ENCODE assay signal across 8 mouse cellular contexts in the genomic region with DNA sequence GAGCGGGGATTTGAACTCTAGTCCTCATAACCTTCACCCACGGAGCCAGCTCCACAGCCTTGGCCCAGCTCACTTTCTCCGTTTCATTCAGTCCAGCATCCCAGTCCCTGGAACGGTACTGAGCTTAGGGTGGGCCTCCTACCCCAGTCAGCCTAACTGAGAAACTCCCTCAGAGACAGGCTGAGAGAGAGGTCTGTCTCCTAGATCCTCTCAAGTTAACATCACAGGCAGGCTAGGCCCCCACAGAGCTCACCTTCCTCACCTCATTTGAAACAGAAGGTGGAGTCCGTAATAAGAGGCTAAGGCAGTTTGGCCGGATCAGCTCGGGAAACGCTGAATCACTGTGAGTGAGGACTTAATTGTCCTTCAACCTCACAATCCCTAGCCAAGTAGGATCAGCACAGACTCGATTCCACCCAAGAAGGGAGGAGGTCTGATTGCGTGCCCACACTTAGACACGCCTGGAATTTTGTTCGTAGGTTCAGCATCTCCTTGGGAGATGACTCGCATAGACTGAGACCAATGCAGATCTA. TPM values are rescaled to one million over a fixed set of nuclear protein-coding genes. Genes with fewer than 3 reads are reported as not detected.
DNase-seq lines count a peak whose midpoint lies in the region; ATAC-seq and TF ChIP-seq lines count a peak whose summit lies in the region.

No protein-coding gene starts in this region.

- no peaks in the 10 kb centered on the region for H3K9me3 ChIP-seq in embryonic facial prominence, embryonic 13.5 days
- H3K9me3 ChIP-seq in intestine, embryonic 16.5 days (ENCODE audit: control insufficient read depth, low read length): peaks cover 2% of the 10 kb centered on the region; the same call in 1 of the 2 replicates
- H3K9me3 ChIP-seq in neural tube, embryonic 13.5 days: no peaks in the 10 kb centered on the region

- peak overlapping the region; percentile 97 for H3K4me2 ChIP-seq in embryonic facial prominence, embryonic 13.5 days
- H3K4me2 ChIP-seq in intestine, embryonic 16.5 days (ENCODE audit: low read depth, low read length): peak overlapping the region; percentile 97
- peak overlapping the region; percentile 75 for H3K4me2 ChIP-seq in neural tube, embryonic 13.5 days

- TF ChIP-seq CTCF in layer of hippocampus, adult 2 months (conservative IDR thresholded peaks at IDR 0.05): no peak

- no peak for DNase-seq in layer of hippocampus, adult 2 months (ENCODE audit: low spot score in 2 of 2)
- DNase-seq in layer of hippocampus, postnatal 25 days (ENCODE audit: extremely low spot score in 1 of 2, low spot score in 1 of 2): no peak
- DNase-seq in thymus, postnatal 0 days (ENCODE audit: low spot score): no peak
- DNase-seq in left cerebral cortex, adult 11 months (ENCODE audit: low spot score): no peak

- H3K4me3 ChIP-seq in layer of hippocampus, adult 2 months: peak overlapping the region; percentile 73
- peak overlapping the region; percentile 53 for H3K4me3 ChIP-seq in embryonic facial prominence, embryonic 13.5 days
- H3K4me3 ChIP-seq in intestine, embryonic 16.5 days (ENCODE audit: low read length): peak overlapping the region; percentile 57
- peak overlapping the region; percentile 44; the same call in 1 of the 2 replicates for H3K4me3 ChIP-seq in neural tube, embryonic 13.5 days

- H3K36me3 ChIP-seq in embryonic facial prominence, embryonic 13.5 days: no peaks in the 10 kb centered on the region
- no peaks in the 10 kb centered on the region for H3K36me3 ChIP-seq in intestine, embryonic 16.5 days (ENCODE audit: control insufficient read depth, insufficient read depth, low read length)
- no peaks in the 10 kb centered on the region for H3K36me3 ChIP-seq in neural tube, embryonic 13.5 days

- H3K27ac ChIP-seq in layer of hippocampus, adult 2 months: peak overlapping the region; percentile 90
- no peak overlapping the region for H3K27ac ChIP-seq in embryonic facial prominence, embryonic 13.5 days
- H3K27ac ChIP-seq in intestine, embryonic 16.5 days (ENCODE audit: low read length): no peak overlapping the region
- H3K27ac ChIP-seq in neural tube, embryonic 13.5 days (replicated peaks): no peak overlapping the region

- WGBS in embryonic facial prominence, embryonic 13.5 days: 18% methylated on average over 13 of the region's 13 CpGs
- WGBS in intestine, embryonic 16.5 days: 26% methylated on average over 13 of the region's 13 CpGs
- WGBS in neural tube, embryonic 13.5 days: 25% methylated on average over 13 of the region's 13 CpGs

- H3K27me3 ChIP-seq in embryonic facial prominence, embryonic 13.5 days: peaks cover 67% of the 10 kb centered on the region
- peaks cover 25% of the 10 kb centered on the region for H3K27me3 ChIP-seq in intestine, embryonic 16.5 days (replicated peaks; ENCODE audit: control insufficient read depth, insufficient read depth, low read length)
- H3K27me3 ChIP-seq in neural tube, embryonic 13.5 days: peaks cover 59% of the 10 kb centered on the region

- H3K9ac ChIP-seq in embryonic facial prominence, embryonic 13.5 days: no peak overlapping the region
- peak overlapping the region; percentile 66; the same call in 1 of the 2 replicates for H3K9ac ChIP-seq in intestine, embryonic 16.5 days (ENCODE audit: low read depth, low read length)
- H3K9ac ChIP-seq in neural tube, embryonic 13.5 days: no peak overlapping the region

- peaks cover 28% of the 10 kb centered on the region for H3K4me1 ChIP-seq in embryonic facial prominence, embryonic 13.5 days
- peaks cover 19% of the 10 kb centered on the region for H3K4me1 ChIP-seq in intestine, embryonic 16.5 days (ENCODE audit: control insufficient read depth, insufficient read depth, low read length)
- H3K4me1 ChIP-seq in neural tube, embryonic 13.5 days (replicated peaks): peaks cover 21% of the 10 kb centered on the region

- no peak for ATAC-seq in embryonic facial prominence, embryonic 13.5 days (ENCODE audit: insufficient number of reproducible peaks, insufficient read depth, low FRiP score, low TSS enrichment, low read depth)
- no peak; the same call in 1 of the 2 replicates for ATAC-seq in intestine, embryonic 16.5 days
- ATAC-seq in neural tube, embryonic 13.5 days (ENCODE audit: low read depth): no peak; the same call in 1 of the 2 replicates
- no peak; the same call in 1 of the 2 replicates for ATAC-seq in frontal cortex, adult (ENCODE audit: low TSS enrichment)

RNA-seq across cellular contexts. Expression of gene Cbr3, which starts 0.8 kb away (rescaled TPM):
- 10 to 100 TPM; 16.8 to 19.0 TPM for total RNA-seq in layer of hippocampus, adult 2 months (2021)
- total RNA-seq in layer of hippocampus, postnatal 25 days (2021): 10 to 100 TPM; 18.1 to 19.7 TPM
- polyA plus RNA-seq in embryonic facial prominence, embryonic 13.5 days (2015; fragmentation: Nextera tagmentation; extraction: Ambion mirVana): 8.1 and 9.9 TPM in 2 replicates
- 2.8 and 3.0 TPM in 2 replicates for polyA plus RNA-seq in intestine, embryonic 16.5 days (2015; fragmentation: Nextera tagmentation; extraction: Ambion mirVana)
- 1.0 and 1.1 TPM in 2 replicates for polyA plus RNA-seq in neural tube, embryonic 13.5 days (2015; fragmentation: Nextera tagmentation; extraction: Ambion mirVana)
- polyA plus RNA-seq in thymus, postnatal 0 days (2015; fragmentation: Nextera tagmentation; extraction: Ambion mirVana): 8.4 and 8.5 TPM in 2 replicates

RNA-seq across cellular contexts. Expression of gene Dop1b, which starts 29.5 kb away (rescaled TPM):
- total RNA-seq in layer of hippocampus, adult 2 months (2021): 100 to 1,000 TPM in 1 of 2 experiments, 10 to 100 TPM in 1; 98.8 to 108 TPM
- total RNA-seq in layer of hippocampus, postnatal 25 days (2021): 100 to 1,000 TPM; 101 to 104 TPM
- 11.8 and 16.4 TPM in 2 replicates for polyA plus RNA-seq in embryonic facial prominence, embryonic 13.5 days (2015; fragmentation: Nextera tagmentation; extraction: Ambion mirVana)
- 14.4 and 16.6 TPM in 2 replicates for polyA plus RNA-seq in intestine, embryonic 16.5 days (2015; fragmentation: Nextera tagmentation; extraction: Ambion mirVana)
- polyA plus RNA-seq in neural tube, embryonic 13.5 days (2015; fragmentation: Nextera tagmentation; extraction: Ambion mirVana): 28.1 and 34.6 TPM in 2 replicates
- polyA plus RNA-seq in thymus, postnatal 0 days (2015; fragmentation: Nextera tagmentation; extraction: Ambion mirVana): 11.9 and 17.1 TPM in 2 replicates

RNA-seq across cellular contexts. Expression of gene Gm5678, which starts 54.3 kb away (rescaled TPM):
- total RNA-seq in layer of hippocampus, adult 2 months (2021): 1 to 10 TPM; 2.3 to 4.6 TPM
- 1 to 10 TPM; 3.5 to 3.6 TPM for total RNA-seq in layer of hippocampus, postnatal 25 days (2021)
- 0.29 TPM in 1 of 2 replicates, not detected in the other for polyA plus RNA-seq in embryonic facial prominence, embryonic 13.5 days (2015; fragmentation: Nextera tagmentation; extraction: Ambion mirVana)
- not detected in 2 replicates for polyA plus RNA-seq in intestine, embryonic 16.5 days (2015; fragmentation: Nextera tagmentation; extraction: Ambion mirVana)
- polyA plus RNA-seq in neural tube, embryonic 13.5 days (2015; fragmentation: Nextera tagmentation; extraction: Ambion mirVana): not detected in 2 replicates
- polyA plus RNA-seq in thymus, postnatal 0 days (2015; fragmentation: Nextera tagmentation; extraction: Ambion mirVana): 0.18 and 0.25 TPM in 2 replicates
